Mouse (Mus musculus): Measurements from ENCODE around the gene Thoc5.

DNA sequence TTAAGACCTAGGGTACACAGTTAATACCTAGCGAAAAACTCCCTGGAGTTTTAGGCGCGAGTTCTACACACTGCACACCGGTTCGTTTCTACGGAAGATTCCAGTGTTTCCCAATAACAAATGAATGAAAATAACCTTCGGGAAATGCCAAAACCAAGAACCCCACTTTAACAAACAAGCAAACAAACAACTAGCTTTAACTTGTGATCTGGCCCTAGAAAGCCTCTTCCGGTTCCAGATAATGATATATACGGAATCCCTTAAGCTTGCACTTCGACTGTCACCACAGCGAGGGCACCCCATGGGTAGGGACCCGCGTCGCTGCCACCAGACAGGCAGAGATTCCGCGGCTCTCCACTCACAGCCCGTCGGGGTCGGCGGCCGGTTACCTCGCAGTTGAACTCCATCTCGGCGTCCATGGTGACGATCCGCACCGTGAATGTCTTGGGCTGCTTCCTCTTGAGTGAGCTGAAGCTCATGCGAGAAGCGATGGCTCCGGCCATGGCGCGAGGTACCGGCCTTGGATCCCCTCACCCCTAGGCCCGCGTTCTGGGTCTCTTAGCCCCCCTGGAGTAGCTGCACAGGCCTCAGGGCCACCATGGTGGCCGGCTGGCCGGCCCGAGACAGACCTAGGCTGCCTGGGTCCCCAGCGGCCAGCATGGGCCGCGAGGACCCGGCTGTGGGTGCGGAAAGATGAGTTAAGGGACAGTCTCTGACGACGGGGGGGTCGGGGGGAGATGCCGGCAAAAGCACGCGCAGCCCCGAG lies 46.5 kb upstream of the Thoc5 start:
- no peak for TF ChIP-seq CTCF (IDR thresholded peaks at IDR 0.05; ENCODE audit: low read depth, low read length)
- no peak for TF ChIP-seq TAL1 (conservative IDR thresholded peaks at IDR 0.05; ENCODE audit: low read depth, low read length)
- no peak for TF ChIP-seq GATA1 (IDR thresholded peaks at IDR 0.05; ENCODE audit: borderline replicate concordance, low read length)
- no peak for TF ChIP-seq GATA2 (IDR thresholded peaks at IDR 0.05; ENCODE audit: borderline replicate concordance, low read depth, low read length)
- TF ChIP-seq POLR2AphosphoS5 (IDR thresholded peaks at IDR 0.05; ENCODE audit: insufficient replicate concordance, low read depth, low read length) = no peak
